In the genomic region with DNA sequence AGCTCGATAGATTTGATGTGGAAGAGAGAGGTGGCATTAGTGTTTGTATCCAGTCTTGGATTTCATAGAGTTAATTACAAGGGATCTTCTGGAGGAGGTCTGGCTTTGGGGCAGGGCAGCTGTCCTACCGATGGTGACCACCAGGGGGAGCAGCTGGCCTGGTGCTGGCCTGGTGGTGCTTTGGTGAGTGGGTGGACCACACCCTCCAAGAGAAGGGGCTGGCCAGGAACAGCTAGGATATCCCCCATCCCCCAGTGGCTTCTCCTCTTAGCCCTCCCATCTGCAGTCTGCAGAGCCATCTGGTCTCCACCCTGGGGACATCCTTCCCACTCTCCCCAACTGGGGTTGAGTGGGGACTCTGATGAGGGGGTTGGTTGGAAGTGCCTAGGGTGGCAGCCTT, we compare ENCODE assay signal across 8 mouse cellular contexts. TPM values are rescaled to one million over a fixed set of nuclear protein-coding genes. Genes with fewer than 3 reads are reported as not detected.
DNase-seq lines count a peak whose midpoint lies in the region; ATAC-seq lines count a peak whose summit lies in the region.

A gene (plus strand): TSS at position 235 of the 400 bp plus-strand sequence.

- peak; percentile 74 for DNase-seq in R1 (ENCODE audit: low read depth, low spot score)
- peak; percentile 82 for DNase-seq in cerebellum, adult 9-11 months
- DNase-seq in frontal cortex, adult 2 months (ENCODE audit: extremely low spot score in 1 of 2, low spot score in 1 of 2): peak; percentile 70 to 89
- peak; percentile 88 to 89 for DNase-seq in layer of hippocampus, postnatal 25 days (ENCODE audit: extremely low spot score in 1 of 2, low spot score in 1 of 2)
- peak; percentile 94 for DNase-seq in lung, postnatal 10 days
- DNase-seq in right cerebral cortex, adult 2 months (ENCODE audit: low spot score in 2 of 2): peak; percentile 74 to 88
- DNase-seq in urinary bladder, postnatal 25 days (ENCODE audit: low spot score): peak; percentile 89

- H3K9ac ChIP-seq in hindbrain, embryonic 15.5 days: no peak within 1 kb of the TSS

- H3K9me3 ChIP-seq in hindbrain, embryonic 15.5 days: no peaks in the 10 kb centered on the region

- no peak within 1 kb of the TSS for H3K4me3 ChIP-seq in hindbrain, embryonic 15.5 days

- no peak within 1 kb of the TSS for H3K4me2 ChIP-seq in hindbrain, embryonic 15.5 days

- no peaks in the 10 kb centered on the region for H3K36me3 ChIP-seq in hindbrain, embryonic 15.5 days

- 2% methylated on average over 2 of the region's 2 CpGs for WGBS in hindbrain, embryonic 15.5 days

- H3K27ac ChIP-seq in hindbrain, embryonic 15.5 days (replicated peaks): no peak within 1 kb of the TSS

- H3K4me1 ChIP-seq in hindbrain, embryonic 15.5 days (replicated peaks): peaks cover 5% of the 10 kb centered on the region; the same call in 1 of the 2 replicates

- peak; percentile 38; the same call in 1 of the 2 replicates for ATAC-seq in hindbrain, embryonic 15.5 days (ENCODE audit: low FRiP score, low read depth)

- peaks cover 3% of the 10 kb centered on the region; the same call in 1 of the 2 replicates for H3K27me3 ChIP-seq in hindbrain, embryonic 15.5 days

RNA-seq across cellular contexts. Expression of the gene that starts here (rescaled TPM):
- polyA plus RNA-seq in frontal cortex, adult 2 months (2012; rRNA removed): 28.1 and 31.7 TPM in 2 replicates
- polyA plus RNA-seq in hindbrain, embryonic 15.5 days (2015; fragmentation: Nextera tagmentation; extraction: Ambion mirVana): 0.57 and 1.0 TPM in 2 replicates
- 10 to 100 TPM; 31.9 to 36.1 TPM for total RNA-seq in layer of hippocampus, postnatal 25 days (2021)

Comparison
In these comparisons a context has a peak if more than half of its experiments do, and no peak if none do; other contexts are left out.
1. RNA of the gene that starts here (polyA plus RNA-seq): 28.1 to 31.7 TPM in frontal cortex, adult 2 months; 0.57 to 1.0 TPM in hindbrain, embryonic 15.5 days; every median in the first group is over 10 times any median in the second.
2. Peak in every context shown above with its lines, with median percentiles within 50 percentile points of each other: DNase-seq.